Mouse (Mus musculus): ENCODE data around the gene Sptan1.

- TF ChIP-seq CTCF (IDR thresholded peaks at IDR 0.05; ENCODE audit: low read depth) = no peak
- no peak for TF ChIP-seq EP300 (IDR thresholded peaks at IDR 0.05; ENCODE audit: low read depth)
These were observed 16.5 kb upstream of the Sptan1 start for GRCm38 (mm10) chr2:29948896-29949295.

Data from heart, postnatal 0 days (tissue).